Mouse (Mus musculus) forebrain, embryonic 13.5 days (tissue): ENCODE data around the gene Bnc2. TPM values are rescaled to one million over a fixed set of nuclear protein-coding genes. Genes with fewer than 3 reads are reported as not detected.
A peak's percentile ranks its signal among the peaks of the same experiment; 100 is the strongest.

ENCODE experiments used
- ATAC-seq: fragments of 200-750 bp; cut with Nextera tagmentation; 2 replicates; pipeline ENCODE4 v1.8.0; 2017
- H3K27ac ChIP-seq: fragments of 300-500 bp; sonication (generic); 2 replicates; pipeline ENCODE4 v1.5.1; 2015; ENCODE audit warnings: inconsistent platforms, mild to moderate bottlenecking, moderate library complexity
- H3K27me3 ChIP-seq: fragments of 300-500 bp; sonication (generic); 2 replicates; pipeline ENCODE4 v1.6.1; 2015; ENCODE audit warnings: mild to moderate bottlenecking, inconsistent platforms
- H3K36me3 ChIP-seq: fragments of 300-500 bp; sonication (generic); 2 replicates; pipeline ENCODE4 v1.6.1; 2015; ENCODE audit warnings: mild to moderate bottlenecking, inconsistent platforms; ENCODE audit not compliant: poor library complexity, severe bottlenecking
- H3K4me1 ChIP-seq: fragments of 300-500 bp; sonication (generic); 2 replicates; pipeline ENCODE4 v1.6.1; 2015; ENCODE audit warnings: inconsistent platforms
- H3K4me2 ChIP-seq: fragments of 300-500 bp; sonication (generic); 2 replicates; pipeline ENCODE4 v1.6.1; 2015; ENCODE audit warnings: inconsistent platforms, mild to moderate bottlenecking, moderate library complexity
- H3K4me3 ChIP-seq: fragments of 300-500 bp; sonication (generic); 2 replicates; pipeline ENCODE4 v1.5.1; 2015; ENCODE audit warnings: mild to moderate bottlenecking, inconsistent platforms
- H3K9ac ChIP-seq: fragments of 300-500 bp; sonication (generic); 2 replicates; pipeline ENCODE4 v1.6.1; 2015; ENCODE audit warnings: mild to moderate bottlenecking, inconsistent platforms
- H3K9me3 ChIP-seq: fragments of 300-500 bp; sonication (generic); replicated peaks from 2 replicates; pipeline ENCODE4 v1.6.1; 2016; ENCODE audit warnings: inconsistent platforms
- WGBS: fragments of 180-500 bp; shearing (Covaris S2); methylation state at CpG from one replicate; pipeline ENCODE4 v1.1.7; 2015; 5-methylcytosine and 5-hydroxymethylcytosine counted together
- polyA plus RNA-seq: library from polyadenylated mRNA; unstranded; fragments of >200 nt; fragmentation: Nextera tagmentation; extraction: Ambion mirVana; gene quantifications from 2 replicates; pipeline ENCODE4 v1.2.1, GENCODE M21; 2015

Gene Bnc2
- polyA plus RNA-seq, 1 experiment from 2014 or later: 1.8 TPM

DNA sequence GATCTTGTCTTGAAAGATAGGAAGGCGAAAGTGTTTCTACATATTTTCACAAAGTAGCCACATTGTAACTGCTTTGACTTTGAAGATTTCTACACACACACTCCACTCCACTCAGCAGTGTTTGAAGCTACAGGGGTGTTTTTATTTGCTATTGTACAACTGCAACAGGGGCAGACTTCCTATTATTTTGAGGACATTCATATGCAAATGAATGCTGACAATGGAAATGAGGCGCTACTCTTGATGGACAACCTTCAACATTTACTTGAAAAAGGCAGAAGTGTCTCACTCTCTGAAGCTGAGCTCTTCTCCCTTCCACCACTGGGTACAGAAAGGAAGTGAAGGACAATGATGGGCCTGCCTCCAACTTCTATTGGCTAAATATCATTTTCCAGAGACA is 146.7 kb downstream of the Bnc2 start:
- Histone ChIP-seq H3K9ac (no peak overlapping the region), H3K4me3 (no peak overlapping the region), H3K4me2 (no peak overlapping the region), H3K27me3 (peaks cover 6% of the 10 kb centered on the region), H3K36me3 (no peaks in the 10 kb centered on the region), H3K9me3 (no peaks in the 10 kb centered on the region), H3K27ac (no peak overlapping the region), H3K4me1 (peaks cover 42% of the 10 kb centered on the region)
- ATAC-seq: no peak
- WGBS: 17% methylated on average over 2 of the region's 2 CpGs

GRCm38 (mm10) chr4:84527066-84527933 is 147.8 kb downstream of the Bnc2 start:
- Histone ChIP-seq H3K4me2 (no peak overlapping the region), H3K36me3 (no peaks in the 10 kb centered on the region), H3K4me3 (no peak overlapping the region), H3K9ac (no peak overlapping the region), H3K4me1 (peaks cover 50% of the 10 kb centered on the region), H3K9me3 (no peaks in the 10 kb centered on the region), H3K27me3 (peaks cover 6% of the 10 kb centered on the region), H3K27ac (no peak overlapping the region)
- ATAC-seq: no peak
- 8% methylated on average over 15 of the region's 15 CpGs for WGBS

DNA sequence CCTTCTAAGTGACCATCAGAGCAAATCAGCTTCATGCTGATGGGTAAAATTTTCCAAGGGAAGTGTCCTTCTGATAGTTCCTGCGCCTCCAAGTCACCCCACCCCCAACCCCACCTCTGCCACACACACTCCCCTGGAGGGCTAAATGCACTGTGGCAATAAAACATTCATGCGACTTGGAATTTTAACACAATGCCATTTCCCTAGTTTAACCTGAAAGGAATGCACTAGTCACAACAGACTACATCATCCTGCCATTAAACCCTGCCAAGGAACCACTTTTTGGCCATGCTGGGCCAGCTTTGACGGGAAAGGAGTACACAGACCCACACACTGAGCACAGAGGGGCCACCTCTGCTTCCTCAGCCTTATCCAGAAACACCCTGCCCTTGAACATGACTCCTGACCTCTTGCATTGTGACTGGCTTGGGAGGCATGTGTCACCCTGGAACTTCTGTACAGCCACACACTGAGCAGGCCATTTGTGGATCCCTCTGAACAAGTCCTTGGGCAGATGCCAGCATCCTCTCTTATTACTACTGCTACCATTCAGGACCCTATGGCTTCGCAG is 151.3 kb downstream of the Bnc2 start:
- Histone ChIP-seq H3K4me2 (no peak overlapping the region), H3K27me3 (peaks cover 6% of the 10 kb centered on the region), H3K9me3 (no peaks in the 10 kb centered on the region), H3K4me3 (no peak overlapping the region), H3K36me3 (no peaks in the 10 kb centered on the region), H3K27ac (no peak overlapping the region), H3K9ac (no peak overlapping the region), H3K4me1 (peaks cover 42% of the 10 kb centered on the region)
- WGBS: 26% methylated on average over 4 of the region's 4 CpGs
- ATAC-seq: peak; percentile 86

- WGBS: 16% methylated on average over 5 of the region's 5 CpGs
- Histone ChIP-seq H3K9ac (no peak overlapping the region), H3K4me2 (no peak overlapping the region; the same call in 1 of the 2 replicates), H3K9me3 (no peaks in the 10 kb centered on the region), H3K4me1 (peaks cover 38% of the 10 kb centered on the region), H3K27me3 (peaks cover 6% of the 10 kb centered on the region), H3K36me3 (no peaks in the 10 kb centered on the region), H3K4me3 (no peak overlapping the region), H3K27ac (no peak overlapping the region)
- peak; percentile 62; the same call in 1 of the 2 replicates for ATAC-seq
Observed at GRCm38 (mm10) chr4:84523211-84523610, 151.9 kb downstream of the Bnc2 start.

GRCm38 (mm10) chr4:84521562-84521961 is 153.5 kb downstream of the Bnc2 start:
- H3K4me1 ChIP-seq: peaks cover 23% of the 10 kb centered on the region
- WGBS: 79% methylated on average over 5 of the region's 5 CpGs
- ATAC-seq: no peak
- no peak overlapping the region for H3K4me2 ChIP-seq
- H3K9me3 ChIP-seq: no peaks in the 10 kb centered on the region
- H3K27ac ChIP-seq: no peak overlapping the region
- H3K27me3 ChIP-seq: peaks cover 6% of the 10 kb centered on the region
- H3K36me3 ChIP-seq: no peaks in the 10 kb centered on the region
- H3K9ac ChIP-seq: no peak overlapping the region
- H3K4me3 ChIP-seq: no peak overlapping the region

- ATAC-seq: no peak
- Histone ChIP-seq H3K4me1 (no peaks in the 10 kb centered on the region), H3K9ac (no peak overlapping the region), H3K4me2 (no peak overlapping the region), H3K36me3 (no peaks in the 10 kb centered on the region), H3K9me3 (no peaks in the 10 kb centered on the region), H3K27ac (no peak overlapping the region), H3K27me3 (no peaks in the 10 kb centered on the region), H3K4me3 (no peak overlapping the region)
- 92% methylated on average over 1 of the region's 1 CpGs for WGBS
Observed at GRCm38 (mm10) chr4:84510466-84510865, 164.6 kb downstream of the Bnc2 start.

GRCm38 (mm10) chr4:84507551-84507950 is 167.5 kb downstream of the Bnc2 start:
- H3K9me3 ChIP-seq: no peaks in the 10 kb centered on the region
- H3K36me3 ChIP-seq: no peaks in the 10 kb centered on the region
- peaks cover 4% of the 10 kb centered on the region; the same call in 1 of the 2 replicates for H3K4me1 ChIP-seq
- no peak for ATAC-seq
- H3K4me3 ChIP-seq: no peak overlapping the region
- 96% methylated on average over 3 of the region's 3 CpGs for WGBS
- H3K4me2 ChIP-seq: no peak overlapping the region
- no peak overlapping the region for H3K9ac ChIP-seq
- H3K27me3 ChIP-seq: no peaks in the 10 kb centered on the region
- H3K27ac ChIP-seq: no peak overlapping the region

DNA sequence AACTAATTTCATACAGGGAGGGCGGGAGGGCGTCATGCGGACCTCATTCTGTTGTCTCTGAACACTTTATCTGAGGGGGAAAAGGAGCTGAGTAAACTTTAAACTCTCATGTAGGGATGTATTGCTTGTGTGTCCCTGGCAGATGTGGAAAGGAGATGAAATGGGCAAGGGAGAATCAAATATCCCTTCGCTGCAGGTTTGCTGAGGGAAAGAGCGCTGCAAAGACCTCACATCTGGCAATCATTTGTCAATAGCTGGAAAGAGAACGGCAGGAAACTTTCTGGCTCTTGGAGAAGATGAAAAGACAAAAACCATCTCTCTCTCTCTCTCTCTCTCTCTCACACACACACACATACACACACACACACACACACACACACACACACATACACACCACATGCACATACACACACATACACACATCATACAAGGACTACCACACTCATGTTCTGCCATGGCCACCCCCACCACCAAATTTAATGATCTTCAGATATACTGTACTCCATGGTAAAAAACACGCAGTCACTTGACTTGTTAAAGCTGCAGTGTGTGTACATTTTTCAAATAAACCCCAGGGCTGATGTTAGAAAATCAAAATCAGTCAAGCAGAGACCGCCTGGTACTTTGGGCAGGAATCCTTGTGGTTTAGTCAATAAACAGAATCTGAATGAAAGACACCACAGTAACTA is 172.3 kb downstream of the Bnc2 start:
- no peak for ATAC-seq
- Histone ChIP-seq H3K9ac (no peak overlapping the region), H3K4me3 (no peak overlapping the region), H3K4me1 (peaks cover 4% of the 10 kb centered on the region; the same call in 1 of the 2 replicates), H3K27ac (no peak overlapping the region), H3K36me3 (no peaks in the 10 kb centered on the region), H3K9me3 (no peaks in the 10 kb centered on the region), H3K4me2 (no peak overlapping the region), H3K27me3 (no peaks in the 10 kb centered on the region)
- 82% methylated on average over 8 of the region's 8 CpGs for WGBS

- Histone ChIP-seq H3K27ac (no peak overlapping the region), H3K9me3 (no peaks in the 10 kb centered on the region), H3K9ac (no peak overlapping the region), H3K4me3 (no peak overlapping the region), H3K27me3 (no peaks in the 10 kb centered on the region), H3K4me2 (no peak overlapping the region), H3K4me1 (peaks cover 4% of the 10 kb centered on the region; the same call in 1 of the 2 replicates), H3K36me3 (no peaks in the 10 kb centered on the region)
- 62% methylated on average over 4 of the region's 4 CpGs for WGBS
- no peak for ATAC-seq
Observed at GRCm38 (mm10) chr4:84500796-84501349, 174.2 kb downstream of the Bnc2 start.

DNA sequence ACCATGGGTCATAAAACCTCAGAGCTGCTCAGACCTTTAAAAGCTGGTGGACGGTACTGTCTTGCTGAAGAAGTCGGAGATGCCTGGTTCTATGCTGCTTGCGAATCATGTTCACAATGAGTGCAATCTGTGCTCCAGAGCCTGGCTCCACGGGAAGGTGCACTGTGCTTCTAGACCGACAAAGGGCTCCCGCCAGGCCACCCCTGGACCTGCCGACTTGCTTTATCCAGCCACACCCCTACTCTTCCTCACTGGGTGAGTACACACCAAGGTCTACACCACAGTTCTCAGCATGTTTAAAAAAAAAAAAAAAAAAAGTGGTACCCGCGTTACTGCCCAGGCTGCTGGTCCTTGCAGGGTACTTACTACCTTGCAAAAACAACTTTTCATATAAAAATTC is 174.8 kb downstream of the Bnc2 start:
- Histone ChIP-seq H3K4me3 (no peak overlapping the region), H3K9me3 (no peaks in the 10 kb centered on the region), H3K27me3 (no peaks in the 10 kb centered on the region), H3K9ac (no peak overlapping the region), H3K4me1 (peaks cover 4% of the 10 kb centered on the region; the same call in 1 of the 2 replicates), H3K36me3 (no peaks in the 10 kb centered on the region), H3K4me2 (no peak overlapping the region), H3K27ac (no peak overlapping the region)
- no peak for ATAC-seq
- WGBS: 75% methylated on average over 9 of the region's 9 CpGs

DNA sequence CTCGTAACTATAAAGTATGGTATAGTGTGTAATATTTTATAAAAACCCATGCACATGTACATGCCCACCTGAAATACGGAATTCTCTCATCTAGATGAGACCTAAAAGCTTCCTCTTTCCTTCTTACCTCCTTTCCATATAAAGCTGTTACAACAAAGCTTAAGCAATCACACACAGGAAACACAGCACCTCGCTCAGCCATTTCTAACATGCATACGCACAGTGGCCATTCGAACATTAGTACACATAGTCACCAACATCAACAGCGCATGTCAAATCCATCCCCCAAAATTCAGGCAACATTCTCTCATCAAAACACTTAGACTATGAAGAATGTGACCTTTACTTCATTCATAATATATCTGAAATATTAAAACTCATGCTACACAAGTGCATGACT is 176.6 kb downstream of the Bnc2 start:
- no peaks in the 10 kb centered on the region for H3K27me3 ChIP-seq
- H3K4me1 ChIP-seq: peaks cover under 1% of the 10 kb centered on the region; the same call in 1 of the 2 replicates
- no peaks in the 10 kb centered on the region for H3K36me3 ChIP-seq
- H3K9me3 ChIP-seq: no peaks in the 10 kb centered on the region
- 97% methylated on average over 6 of the region's 6 CpGs for WGBS
- H3K27ac ChIP-seq: no peak overlapping the region
- no peak overlapping the region for H3K4me2 ChIP-seq
- ATAC-seq: no peak
- no peak overlapping the region for H3K4me3 ChIP-seq
- no peak overlapping the region for H3K9ac ChIP-seq

GRCm38 (mm10) chr4:84488323-84488722 is 186.8 kb downstream of the Bnc2 start:
- Histone ChIP-seq H3K4me3 (no peak overlapping the region), H3K9ac (no peak overlapping the region), H3K4me2 (no peak overlapping the region), H3K27me3 (no peaks in the 10 kb centered on the region), H3K27ac (no peak overlapping the region), H3K36me3 (no peaks in the 10 kb centered on the region), H3K4me1 (no peaks in the 10 kb centered on the region), H3K9me3 (no peaks in the 10 kb centered on the region)
- 53% methylated on average over 5 of the region's 5 CpGs for WGBS
- 0 out of 2 replicates have a peak, but pooled peaks have one; percentile 38 for ATAC-seq
